Comparison of ENCODE assay signal across 9 mouse cellular contexts in the genomic region with DNA sequence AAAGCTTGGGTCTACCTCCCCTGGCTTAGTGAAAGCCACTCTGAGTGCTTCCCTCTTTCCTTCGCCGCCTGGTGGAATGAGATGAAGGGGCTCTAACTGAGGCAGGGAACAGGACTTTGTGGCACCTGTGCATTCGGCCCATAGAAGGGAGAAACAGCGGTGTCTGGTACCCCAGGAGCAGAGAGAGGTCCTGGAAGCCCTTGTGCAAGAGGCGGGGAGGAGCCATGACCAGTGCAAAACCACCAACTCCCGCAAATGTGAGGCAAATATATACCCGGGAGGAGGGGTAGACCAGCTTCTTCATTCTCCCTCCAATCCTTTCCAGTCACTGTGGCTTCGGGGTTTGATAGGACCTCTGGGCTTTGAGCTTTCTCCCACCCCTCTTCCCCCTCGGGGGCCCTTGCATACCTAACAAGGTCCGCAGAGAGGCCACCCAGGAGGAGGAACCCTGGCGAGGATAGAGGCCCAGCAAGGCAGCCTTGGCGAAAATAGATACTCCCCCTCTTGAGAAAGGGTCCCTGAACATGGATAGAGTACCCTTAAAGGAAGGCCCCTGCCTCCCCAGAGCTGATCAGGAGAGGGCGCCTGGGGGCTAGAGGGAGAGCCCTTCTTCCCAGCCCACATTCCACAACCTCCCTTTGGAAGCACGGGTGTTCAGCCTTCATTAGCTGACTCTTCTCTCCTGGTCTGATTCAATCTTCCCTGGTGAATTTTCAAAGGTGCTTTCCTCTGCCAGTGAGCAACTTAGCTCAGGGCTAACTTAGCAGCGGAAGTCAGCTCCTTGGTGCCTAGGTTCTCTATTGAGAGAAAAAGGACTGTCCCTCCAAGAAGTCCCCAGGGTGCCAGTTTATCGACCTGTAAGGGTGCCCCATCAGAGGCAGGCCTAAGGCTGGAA. TPM values are rescaled to one million over a fixed set of nuclear protein-coding genes. Genes with fewer than 3 reads are reported as not detected.
DNase-seq lines count a peak whose midpoint lies in the region; ATAC-seq and TF ChIP-seq lines count a peak whose summit lies in the region.
"Had no signal": no experiment of that assay in that cellular context is flagged by ENCODE, and none has a peak within 500 bp of the region (broad histone marks: within the 10 kb centered on the region; RNA-seq: fewer than 3 reads in every experiment).

No protein-coding gene starts in this region.

- peak overlapping the region; percentile 98 for H3K4me2 ChIP-seq in kidney, postnatal 0 days (ENCODE audit: low read length)
- H3K4me2 ChIP-seq in hindbrain, embryonic 11.5 days (replicated peaks; ENCODE audit: low read depth, low read length), result peak overlapping the region; percentile 78

- TF ChIP-seq CTCF in kidney, postnatal 0 days (IDR thresholded peaks at IDR 0.05; ENCODE audit: low read depth), result peak; percentile 43

- H3K9me3 ChIP-seq in kidney, postnatal 0 days (replicated peaks; ENCODE audit: low read length), result no peaks in the 10 kb centered on the region
- H3K9me3 ChIP-seq in hindbrain, embryonic 11.5 days (ENCODE audit: control insufficient read depth, low read length), result no peaks in the 10 kb centered on the region

- ATAC-seq in kidney, postnatal 0 days (replicated peaks; ENCODE audit: low FRiP score, low read depth), result no peak
- peak; percentile 36 for ATAC-seq in hindbrain, embryonic 11.5 days (ENCODE audit: low FRiP score)

- H3K4me3 ChIP-seq in kidney, postnatal 0 days (replicated peaks; ENCODE audit: low read depth, low read length), result peak overlapping the region; percentile 52
- peak overlapping the region; percentile 80 for H3K4me3 ChIP-seq in hindbrain, embryonic 11.5 days (ENCODE audit: low read depth, low read length)

- no peak overlapping the region for H3K27ac ChIP-seq in kidney, postnatal 0 days
- H3K27ac ChIP-seq in hindbrain, embryonic 11.5 days (ENCODE audit: low read depth, low read length), result peak overlapping the region; percentile 99

- H3K9ac ChIP-seq in kidney, postnatal 0 days (ENCODE audit: low read depth, low read length), result no peak overlapping the region
- H3K9ac ChIP-seq in hindbrain, embryonic 11.5 days (ENCODE audit: low read depth, low read length), result peak overlapping the region; percentile 93

- peaks cover 31% of the 10 kb centered on the region; the same call in 1 of the 2 replicates for H3K27me3 ChIP-seq in kidney, postnatal 0 days (ENCODE audit: insufficient read depth, low read length)
- peaks cover 2% of the 10 kb centered on the region; the same call in 1 of the 2 replicates for H3K27me3 ChIP-seq in hindbrain, embryonic 11.5 days (ENCODE audit: control insufficient read depth, insufficient read depth, low read length)

- 13% methylated on average over 16 of the region's 16 CpGs for WGBS in kidney, postnatal 0 days
- WGBS in hindbrain, embryonic 11.5 days, result 3% methylated on average over 16 of the region's 16 CpGs

- peaks cover 7% of the 10 kb centered on the region; the same call in 1 of the 2 replicates for H3K4me1 ChIP-seq in kidney, postnatal 0 days (replicated peaks; ENCODE audit: insufficient read depth, low read length)
- H3K4me1 ChIP-seq in hindbrain, embryonic 11.5 days (replicated peaks; ENCODE audit: control insufficient read depth, insufficient read depth, low read length), result peaks cover 30% of the 10 kb centered on the region

- DNase-seq in kidney, postnatal 0 days (ENCODE audit: low spot score), result peak; percentile 72
- DNase-seq in kidney, adult 9 months, result no peak
- peak; percentile 75 for DNase-seq in embryo, embryonic 10.5 days (ENCODE audit: low spot score)
- DNase-seq in hindbrain, embryonic 11.5 days (ENCODE audit: low spot score), result peak; percentile 68
- DNase-seq in neural tube, embryonic 10.5 days (ENCODE audit: extremely low spot score, low spot score), result peak; percentile 60
- no peak for DNase-seq in ovary, postnatal 10 days (ENCODE audit: low spot score)
- no peak for DNase-seq in left cerebral cortex, adult 18-20 months (ENCODE audit: low spot score in 2 of 2)
- DNase-seq in gastrocnemius, postnatal 4 days (ENCODE audit: low spot score in 2 of 2), result no peak
- DNase-seq: gastrocnemius, postnatal 14 days had no signal

- H3K36me3 ChIP-seq in kidney, postnatal 0 days (ENCODE audit: insufficient read depth, low read length), result no peaks in the 10 kb centered on the region
- no peaks in the 10 kb centered on the region for H3K36me3 ChIP-seq in hindbrain, embryonic 11.5 days (ENCODE audit: control insufficient read depth, insufficient read depth, low read length)

RNA-seq across cellular contexts. Expression of a gene that starts 0.8 kb away (rescaled TPM):
- polyA plus RNA-seq in kidney, postnatal 0 days (2015; fragmentation: Nextera tagmentation; extraction: Ambion mirVana), result 0.07 and 0.13 TPM in 2 replicates
- 2.9 and 4.8 TPM in 2 replicates for polyA plus RNA-seq in hindbrain, embryonic 11.5 days (2014; fragmentation: Nextera tagmentation; extraction: Ambion mirVana)
- total RNA-seq in left cerebral cortex, adult 18-20 months (2021), result 1 to 10 TPM; 3.4 to 5.2 TPM
- total RNA-seq in gastrocnemius, postnatal 4 days (2021), result under 1 TPM; 0.49 to 0.57 TPM
- total RNA-seq: gastrocnemius, postnatal 14 days had no signal

RNA-seq across cellular contexts. Expression of a gene that starts 0.8 kb away (rescaled TPM):
- polyA plus RNA-seq in kidney, postnatal 0 days (2015; fragmentation: Nextera tagmentation; extraction: Ambion mirVana), result 0.37 and 0.80 TPM in 2 replicates
- 8.9 and 11.3 TPM in 2 replicates for polyA plus RNA-seq in hindbrain, embryonic 11.5 days (2014; fragmentation: Nextera tagmentation; extraction: Ambion mirVana)
- 1 to 10 TPM; 4.8 to 7.6 TPM for total RNA-seq in left cerebral cortex, adult 18-20 months (2021)
- under 1 TPM; 0.62 to 0.64 TPM for total RNA-seq in gastrocnemius, postnatal 4 days (2021)
- total RNA-seq: gastrocnemius, postnatal 14 days had no signal

RNA-seq across cellular contexts. Expression of a gene that starts 37.5 kb away (rescaled TPM):
- polyA plus RNA-seq in kidney, postnatal 0 days (2015; fragmentation: Nextera tagmentation; extraction: Ambion mirVana), result not detected in 2 replicates
- not detected in 2 replicates for polyA plus RNA-seq in hindbrain, embryonic 11.5 days (2014; fragmentation: Nextera tagmentation; extraction: Ambion mirVana)
- total RNA-seq in left cerebral cortex, adult 18-20 months (2021), result not detected
- not detected for total RNA-seq in gastrocnemius, postnatal 4 days (2021)
- total RNA-seq: gastrocnemius, postnatal 14 days had no signal

RNA-seq across cellular contexts. Expression of a gene that starts 52.5 kb away (rescaled TPM):
- polyA plus RNA-seq in kidney, postnatal 0 days (2015; fragmentation: Nextera tagmentation; extraction: Ambion mirVana), result 10.3 and 11.7 TPM in 2 replicates
- polyA plus RNA-seq in hindbrain, embryonic 11.5 days (2014; fragmentation: Nextera tagmentation; extraction: Ambion mirVana), result 0.82 and 1.1 TPM in 2 replicates
- 10 to 100 TPM; 30.5 to 36.1 TPM for total RNA-seq in left cerebral cortex, adult 18-20 months (2021)
- 1 to 10 TPM in 1 of 2 experiments, under 1 TPM in 1; 0.96 to 1.7 TPM for total RNA-seq in gastrocnemius, postnatal 4 days (2021)

Comparison
In these comparisons a context has a peak if more than half of its experiments do, and no peak if none do; other contexts are left out.
1. DNase-seq: peak in kidney, postnatal 0 days (single experiment), embryo, embryonic 10.5 days (single experiment), hindbrain, embryonic 11.5 days (single experiment) and neural tube, embryonic 10.5 days (single experiment); none in kidney, adult 9 months (single experiment), ovary, postnatal 10 days (single experiment), left cerebral cortex, adult 18-20 months (0 of 2) and gastrocnemius, postnatal 4 days (0 of 2).